ENCODE assay signal across 1 mouse cellular context in genomic region chr15:96059623-96060022, GRCm38 (mm10).
TF ChIP-seq lines count a peak whose summit lies in the region.

No protein-coding gene starts in this region.

TF ChIP-seq in myocyte, 11 proteins besides CTCF, POLR2A, EP300 and RAD21 (continued from another document):
- TF ChIP-seq MYOG (IDR thresholded peaks at IDR 0.05; ENCODE audit: control insufficient read depth in 1 of 3, insufficient read depth in 1 of 3, insufficient read length in 2 of 3, low read depth in 2 of 3) (peak in 2 of 3 experiments; percentile 16 to 89), E2F4 (IDR thresholded peaks at IDR 0.05; ENCODE audit: insufficient read depth) (no peak), USF1 (IDR thresholded peaks at IDR 0.05; ENCODE audit: low read depth) (peak; percentile 54), TCF12 (IDR thresholded peaks at IDR 0.05; ENCODE audit: insufficient read depth, poor library complexity, severe bottlenecking) (peak; percentile 17)
TF ChIP-seq in myocyte: peak in this region for 5.
